Mouse (Mus musculus): ENCODE data around the gene St6gal1. TPM values are rescaled to one million over a fixed set of nuclear protein-coding genes. Genes with fewer than 3 reads are reported as not detected.

The St6gal1 gene
- polyA plus RNA-seq, 1 experiment from 2014 or later = 7.7 TPM

- Histone ChIP-seq H3K4me2 (replicated peaks; ENCODE audit: low read depth) (no peak overlapping the region), H3K36me3 (ENCODE audit: control insufficient read depth, insufficient read depth, low read length) (no peaks in the 10 kb centered on the region), H3K4me1 (replicated peaks; ENCODE audit: control insufficient read depth, insufficient read depth) (peaks cover 3% of the 10 kb centered on the region), H3K9ac (ENCODE audit: low read length) (no peak overlapping the region), H3K4me3 (ENCODE audit: low read depth, low read length) (no peak overlapping the region), H3K27me3 (ENCODE audit: control insufficient read depth, insufficient read depth, low read length) (no peaks in the 10 kb centered on the region), H3K9me3 (ENCODE audit: control insufficient read depth, low read length) (no peaks in the 10 kb centered on the region), H3K27ac (replicated peaks) (no peak overlapping the region)
- 66% methylated on average over 7 of the region's 7 CpGs for WGBS
- TF ChIP-seq CTCF (IDR thresholded peaks at IDR 0.05; ENCODE audit: low read depth) (no peak), EP300 (optimal IDR thresholded peaks at IDR 0.05) (no peak)
- ATAC-seq (ENCODE audit: low FRiP score, low TSS enrichment) (no peak), DNase-seq (ENCODE audit: low spot score) (no peak)
Measured at GRCm38 (mm10) chr16:23235173-23235694, 10.7 kb downstream of the St6gal1 start.

GRCm38 (mm10) chr16:23239583-23239982 lies 15.0 kb downstream of the St6gal1 start:
- 56% methylated on average over 6 of the region's 6 CpGs for WGBS
- H3K4me3 ChIP-seq (ENCODE audit: low read depth, low read length) = no peak overlapping the region
- peak overlapping the region; percentile 67; the same call in 1 of the 2 replicates for H3K27ac ChIP-seq (replicated peaks)
- no peaks in the 10 kb centered on the region for H3K27me3 ChIP-seq (ENCODE audit: control insufficient read depth, insufficient read depth, low read length)
- peak; percentile 30; the same call in 1 of the 2 replicates for TF ChIP-seq CTCF (IDR thresholded peaks at IDR 0.05; ENCODE audit: low read depth)
- no peak for TF ChIP-seq EP300 (optimal IDR thresholded peaks at IDR 0.05)
- DNase-seq (ENCODE audit: low spot score) (peak; percentile 40), ATAC-seq (ENCODE audit: low FRiP score, low TSS enrichment) (peak; percentile 61)
- no peak overlapping the region for H3K4me2 ChIP-seq (replicated peaks; ENCODE audit: low read depth)
- no peaks in the 10 kb centered on the region for H3K36me3 ChIP-seq (ENCODE audit: control insufficient read depth, insufficient read depth, low read length)
- H3K4me1 ChIP-seq (replicated peaks; ENCODE audit: control insufficient read depth, insufficient read depth) = peaks cover 5% of the 10 kb centered on the region
- no peaks in the 10 kb centered on the region for H3K9me3 ChIP-seq (ENCODE audit: control insufficient read depth, low read length)
- no peak overlapping the region for H3K9ac ChIP-seq (ENCODE audit: low read length)

- no peaks in the 10 kb centered on the region for H3K9me3 ChIP-seq (ENCODE audit: control insufficient read depth, low read length)
- H3K27me3 ChIP-seq (ENCODE audit: control insufficient read depth, insufficient read depth, low read length) = no peaks in the 10 kb centered on the region
- 35% methylated on average over 13 of the region's 13 CpGs for WGBS
- ATAC-seq (ENCODE audit: low FRiP score, low TSS enrichment) (peak; percentile 79), DNase-seq (ENCODE audit: low spot score) (peak; percentile 71)
- TF ChIP-seq EP300 (optimal IDR thresholded peaks at IDR 0.05) (no peak), CTCF (IDR thresholded peaks at IDR 0.05; ENCODE audit: low read depth) (peak; percentile 37)
- no peak overlapping the region for H3K9ac ChIP-seq (ENCODE audit: low read length)
- H3K36me3 ChIP-seq (ENCODE audit: control insufficient read depth, insufficient read depth, low read length) = no peaks in the 10 kb centered on the region
- H3K4me3 ChIP-seq (ENCODE audit: low read depth, low read length) = no peak overlapping the region
- peaks cover 5% of the 10 kb centered on the region for H3K4me1 ChIP-seq (replicated peaks; ENCODE audit: control insufficient read depth, insufficient read depth)
- H3K4me2 ChIP-seq (replicated peaks; ENCODE audit: low read depth) = 0 out of 2 replicates have a peak overlapping the region, but pooled peaks have one; percentile 15
- H3K27ac ChIP-seq (replicated peaks) = peak overlapping the region; percentile 67
Measured at GRCm38 (mm10) chr16:23240049-23240949, 15.8 kb downstream of the St6gal1 start.

GRCm38 (mm10) chr16:23240950-23241259 lies 16.4 kb downstream of the St6gal1 start:
- DNase-seq (ENCODE audit: low spot score) (peak; percentile 23), ATAC-seq (ENCODE audit: low FRiP score, low TSS enrichment) (no peak)
- Histone ChIP-seq H3K9me3 (ENCODE audit: control insufficient read depth, low read length) (no peaks in the 10 kb centered on the region), H3K27me3 (ENCODE audit: control insufficient read depth, insufficient read depth, low read length) (no peaks in the 10 kb centered on the region), H3K4me2 (replicated peaks; ENCODE audit: low read depth) (0 out of 2 replicates have a peak overlapping the region, but pooled peaks have one; percentile 15), H3K36me3 (ENCODE audit: control insufficient read depth, insufficient read depth, low read length) (no peaks in the 10 kb centered on the region), H3K9ac (ENCODE audit: low read length) (no peak overlapping the region), H3K4me1 (replicated peaks; ENCODE audit: control insufficient read depth, insufficient read depth) (peaks cover 5% of the 10 kb centered on the region), H3K4me3 (ENCODE audit: low read depth, low read length) (no peak overlapping the region), H3K27ac (replicated peaks) (0 out of 2 replicates have a peak overlapping the region, but pooled peaks have one; percentile 67)
- no peak for TF ChIP-seq EP300 (optimal IDR thresholded peaks at IDR 0.05)
- WGBS = 22% methylated on average over 5 of the region's 5 CpGs

- H3K27me3 ChIP-seq (ENCODE audit: control insufficient read depth, insufficient read depth, low read length) = no peaks in the 10 kb centered on the region
- WGBS = 95% methylated on average over 5 of the region's 5 CpGs
- ATAC-seq (ENCODE audit: low FRiP score, low TSS enrichment) (no peak), DNase-seq (ENCODE audit: low spot score) (no peak)
- TF ChIP-seq EP300 (optimal IDR thresholded peaks at IDR 0.05) (no peak), CTCF (IDR thresholded peaks at IDR 0.05; ENCODE audit: low read depth) (no peak)
- peaks cover 5% of the 10 kb centered on the region for H3K4me1 ChIP-seq (replicated peaks; ENCODE audit: control insufficient read depth, insufficient read depth)
- H3K9me3 ChIP-seq (ENCODE audit: control insufficient read depth, low read length) = no peaks in the 10 kb centered on the region
- H3K9ac ChIP-seq (ENCODE audit: low read length) = no peak overlapping the region
- H3K4me3 ChIP-seq (ENCODE audit: low read depth, low read length) = no peak overlapping the region
- H3K27ac ChIP-seq (replicated peaks) = no peak overlapping the region
- H3K36me3 ChIP-seq (ENCODE audit: control insufficient read depth, insufficient read depth, low read length) = no peaks in the 10 kb centered on the region
- no peak overlapping the region for H3K4me2 ChIP-seq (replicated peaks; ENCODE audit: low read depth)
Measured at GRCm38 (mm10) chr16:23243726-23244425, 19.3 kb downstream of the St6gal1 start.

Measured in stomach, postnatal 0 days (tissue).